Mouse (Mus musculus): ENCODE measurements around the gene Olfr476. TPM values are rescaled to one million over a fixed set of nuclear protein-coding genes. Genes with fewer than 3 reads are reported as not detected.
"Not testable (repeated sequence)": the region's sequence is repeated elsewhere in the genome, so short reads cannot be mapped to it uniquely, and the experiment has no call there.

Gene Olfr476
- polyA plus RNA-seq (2015; fragmentation: Nextera tagmentation; extraction: Ambion mirVana), result not detected in 2 replicates

DNA sequence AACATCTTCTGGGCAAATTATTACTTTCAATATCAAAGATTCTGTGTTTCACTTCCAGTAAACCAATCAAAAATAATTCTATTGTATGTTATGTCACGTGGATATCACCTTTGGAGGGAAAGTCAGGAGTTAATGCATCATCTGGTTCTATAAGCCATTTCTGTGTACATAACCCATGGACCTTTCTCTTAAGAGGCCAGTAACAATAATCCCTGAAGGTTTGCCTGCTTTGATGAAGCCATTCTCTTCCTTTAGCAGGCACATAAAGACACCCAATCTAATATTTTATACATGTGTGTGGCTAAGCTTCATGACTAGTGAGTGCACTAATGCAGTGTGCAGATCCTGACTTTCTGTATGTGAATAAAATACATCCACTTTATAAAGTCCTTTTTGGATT is at the start of gene Olfr476:
TSS of gene Olfr476 (plus strand) at position 301 of the 400 bp plus-strand sequence.
- Histone ChIP-seq H3K27ac (no peak within 1 kb of the TSS), H3K4me1 (no peaks in the 10 kb centered on the region), H3K36me3 (no peaks in the 10 kb centered on the region), H3K9ac (no peak within 1 kb of the TSS), H3K9me3 (no peaks in the 10 kb centered on the region), H3K27me3 (no peaks in the 10 kb centered on the region), H3K4me2 (no peak within 1 kb of the TSS), H3K4me3 (no peak within 1 kb of the TSS)
- 47% methylated on average over 1 of the region's 1 CpGs for WGBS
- ATAC-seq (ENCODE audit: borderline replicate concordance, extremely low read depth, low FRiP score, low TSS enrichment), result no peak

DNA sequence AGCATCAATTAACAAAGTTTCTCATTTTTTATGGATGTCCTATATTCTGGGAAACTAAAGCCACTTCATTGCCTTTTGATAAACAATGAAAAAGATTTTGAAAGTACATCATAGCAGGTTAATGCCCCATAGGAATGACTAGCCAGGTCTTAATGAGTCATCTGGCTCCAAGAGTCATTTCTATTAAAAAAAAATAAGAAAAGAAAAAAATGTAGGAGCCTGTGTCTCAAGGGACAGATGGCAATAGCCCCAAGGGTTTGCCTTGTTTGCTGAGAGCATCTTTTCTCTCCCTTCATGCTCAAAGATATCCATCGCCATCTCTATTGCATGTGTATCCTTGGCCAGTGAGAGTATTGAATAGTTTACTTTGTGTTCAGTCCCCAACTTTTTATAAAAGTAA is 34.5 kb upstream of the Olfr476 start, which contains the start of gene Olfr473:
TSS of gene Olfr473 (plus strand) at position 301 of the 400 bp plus-strand sequence.
- Histone ChIP-seq H3K27me3 (no peaks in the 10 kb centered on the region), H3K4me3 (no peak within 1 kb of the TSS), H3K4me2 (no peak within 1 kb of the TSS), H3K27ac (no peak within 1 kb of the TSS), H3K9me3 (no peaks in the 10 kb centered on the region), H3K9ac (no peak within 1 kb of the TSS), H3K4me1 (no peaks in the 10 kb centered on the region), H3K36me3 (no peaks in the 10 kb centered on the region)
- ATAC-seq (ENCODE audit: borderline replicate concordance, extremely low read depth, low FRiP score, low TSS enrichment), result no peak
- WGBS, result 93% methylated on average over 1 of the region's 1 CpGs

DNA sequence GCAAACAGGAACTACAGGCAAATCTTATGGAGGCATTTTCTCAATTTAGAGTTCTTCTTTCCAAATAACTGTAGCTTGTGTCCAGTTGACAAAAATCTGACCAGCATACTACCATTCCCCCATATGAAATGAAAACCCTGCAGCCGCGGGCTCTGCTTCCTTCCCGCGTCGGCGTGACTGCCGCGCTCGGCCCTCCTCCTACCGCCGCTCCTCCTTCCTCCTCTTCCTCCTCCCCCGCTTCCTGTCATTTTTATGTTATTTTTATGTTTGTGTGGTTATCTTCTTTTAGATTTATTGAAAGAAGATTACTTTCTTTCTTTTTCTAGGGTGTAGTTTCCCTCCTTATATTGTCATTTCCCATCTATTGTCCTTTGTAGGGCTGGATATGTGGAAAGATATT is 12.1 kb upstream of the Olfr476 start:
- H3K4me3 ChIP-seq; H3K36me3 ChIP-seq; H3K9ac ChIP-seq; H3K9me3 ChIP-seq; H3K27ac ChIP-seq; H3K4me1 ChIP-seq; H3K27me3 ChIP-seq; H3K4me2 ChIP-seq; ATAC-seq (ENCODE audit: borderline replicate concordance, extremely low read depth, low FRiP score, low TSS enrichment): not testable (repeated sequence)
- 94% methylated on average over 12 of the region's 12 CpGs for WGBS

DNA sequence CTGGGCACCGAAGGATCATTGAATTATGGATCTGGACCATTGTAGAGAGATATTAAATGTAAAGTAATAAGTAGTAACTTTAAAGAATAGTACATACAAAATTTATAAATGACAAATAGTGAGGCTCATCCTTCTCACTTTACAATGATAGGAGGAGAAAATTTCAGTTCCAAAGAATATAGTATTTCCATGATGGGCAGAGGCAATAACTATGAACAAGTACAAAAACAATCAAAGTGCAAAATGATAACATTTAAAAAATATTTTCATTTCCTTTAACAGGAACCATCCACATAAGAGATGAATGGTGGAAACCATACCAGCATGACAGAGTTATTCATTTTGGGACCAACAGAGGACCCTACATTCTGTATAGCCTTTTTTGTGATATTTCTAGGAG is 10.3 kb upstream of the Olfr476 start, which contains the start of gene Olfr474:
TSS of gene Olfr474 (plus strand) at position 301 of the 400 bp plus-strand sequence.
- Histone ChIP-seq H3K9ac (no peak within 1 kb of the TSS), H3K4me3 (no peak within 1 kb of the TSS), H3K9me3 (no peaks in the 10 kb centered on the region), H3K27ac (no peak within 1 kb of the TSS), H3K27me3 (no peaks in the 10 kb centered on the region), H3K36me3 (no peaks in the 10 kb centered on the region), H3K4me1 (no peaks in the 10 kb centered on the region), H3K4me2 (no peak within 1 kb of the TSS)
- 81% methylated on average over 1 of the region's 1 CpGs for WGBS
- ATAC-seq (ENCODE audit: borderline replicate concordance, extremely low read depth, low FRiP score, low TSS enrichment), result no peak

DNA sequence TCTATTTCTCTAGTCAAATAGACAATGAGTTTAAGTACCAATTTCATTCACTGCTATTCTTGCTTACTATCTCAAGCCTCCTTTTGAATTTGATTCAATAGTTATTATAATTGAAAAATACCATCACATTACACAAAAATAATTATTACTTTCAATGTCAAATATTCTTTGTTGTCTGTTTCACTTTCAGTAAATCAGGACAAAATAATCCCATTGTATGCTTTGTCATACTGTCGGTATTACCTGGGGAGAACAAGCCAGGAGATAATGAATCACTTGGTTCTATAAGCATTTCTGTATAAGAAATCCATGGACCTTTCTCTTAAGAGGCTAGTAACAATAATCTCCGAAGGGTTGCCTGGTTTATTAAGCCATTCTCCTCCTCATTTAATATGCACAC is 21.8 kb downstream of the Olfr476 start, which contains the start of gene Olfr477:
TSS of gene Olfr477 (plus strand) at position 301 of the 400 bp plus-strand sequence.
- 68% methylated on average over 2 of the region's 2 CpGs for WGBS
- no peak within 1 kb of the TSS for H3K4me3 ChIP-seq
- no peak for ATAC-seq (ENCODE audit: borderline replicate concordance, extremely low read depth, low FRiP score, low TSS enrichment)

DNA sequence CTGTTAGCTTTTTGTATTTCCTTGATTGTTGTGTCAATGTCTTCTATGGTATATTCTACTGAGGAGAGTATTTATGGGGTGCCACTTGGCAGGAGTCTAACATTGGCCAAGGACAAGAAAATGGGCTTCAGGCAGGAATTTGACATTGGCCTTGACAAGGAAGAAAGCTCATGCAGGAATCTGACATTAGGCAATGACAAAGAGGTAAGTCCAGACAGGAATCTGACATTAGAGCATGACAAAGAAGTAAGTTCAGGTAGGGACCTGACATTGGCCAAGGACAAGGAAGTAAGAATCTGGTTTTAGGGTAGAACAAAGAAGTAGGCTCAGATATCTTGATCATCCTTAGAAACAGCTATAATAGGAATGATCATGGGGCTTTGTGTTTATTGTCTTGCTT is 49.7 kb downstream of the Olfr476 start:
- not testable (repeated sequence) for H3K4me2 ChIP-seq; H3K27ac ChIP-seq; H3K27me3 ChIP-seq; ATAC-seq (ENCODE audit: borderline replicate concordance, extremely low read depth, low FRiP score, low TSS enrichment); H3K36me3 ChIP-seq; H3K4me1 ChIP-seq; H3K9me3 ChIP-seq; H3K9ac ChIP-seq; H3K4me3 ChIP-seq

More for the DNA sequence above, 21.8 kb downstream of the Olfr476 start, which contains the start of gene Olfr477:
- no peaks in the 10 kb centered on the region for H3K36me3 ChIP-seq
- H3K9me3 ChIP-seq, result no peaks in the 10 kb centered on the region
- H3K9ac ChIP-seq, result no peak within 1 kb of the TSS
- H3K4me2 ChIP-seq, result no peak within 1 kb of the TSS
- no peaks in the 10 kb centered on the region for H3K27me3 ChIP-seq
- H3K27ac ChIP-seq, result no peak within 1 kb of the TSS
- no peaks in the 10 kb centered on the region for H3K4me1 ChIP-seq

Other genes starting within 250 kb of the Olfr476 start
- 0.20 and 0.21 TPM in 2 replicates for gene Cyb5r2, start 206.8 kb upstream of the Olfr476 start, polyA plus RNA-seq (2015; fragmentation: Nextera tagmentation; extraction: Ambion mirVana)
- not detected in 2 replicates for gene Ovch2, start 163.6 kb upstream of the Olfr476 start, polyA plus RNA-seq (2015; fragmentation: Nextera tagmentation; extraction: Ambion mirVana)
- not detected in 2 replicates for gene Olfr467, start 152.5 kb upstream of the Olfr476 start, polyA plus RNA-seq (2015; fragmentation: Nextera tagmentation; extraction: Ambion mirVana)
- not detected in 2 replicates for gene Olfr469, start 139.3 kb upstream of the Olfr476 start, polyA plus RNA-seq (2015; fragmentation: Nextera tagmentation; extraction: Ambion mirVana)
- not detected in 2 replicates for gene Olfr470, start 117.3 kb upstream of the Olfr476 start, polyA plus RNA-seq (2015; fragmentation: Nextera tagmentation; extraction: Ambion mirVana)
- not detected in 2 replicates for gene Olfr472, start 66.9 kb upstream of the Olfr476 start, polyA plus RNA-seq (2015; fragmentation: Nextera tagmentation; extraction: Ambion mirVana)
- not detected in 2 replicates for gene Olfr473, start 34.4 kb upstream of the Olfr476 start, polyA plus RNA-seq (2015; fragmentation: Nextera tagmentation; extraction: Ambion mirVana)
- not detected in 2 replicates for gene Olfr474, start 10.2 kb upstream of the Olfr476 start, polyA plus RNA-seq (2015; fragmentation: Nextera tagmentation; extraction: Ambion mirVana)
- not detected in 2 replicates for gene Olfr477, start 21.9 kb downstream of the Olfr476 start, polyA plus RNA-seq (2015; fragmentation: Nextera tagmentation; extraction: Ambion mirVana)
- not detected in 2 replicates for gene Olfr478, start 69.2 kb downstream of the Olfr476 start, polyA plus RNA-seq (2015; fragmentation: Nextera tagmentation; extraction: Ambion mirVana)
- gene Olfr479, start 85.9 kb downstream of the Olfr476 start, polyA plus RNA-seq (2015; fragmentation: Nextera tagmentation; extraction: Ambion mirVana), result not detected in 2 replicates
- not detected in 2 replicates for gene Olfr480, start 102.5 kb downstream of the Olfr476 start, polyA plus RNA-seq (2015; fragmentation: Nextera tagmentation; extraction: Ambion mirVana)
- gene Olfr481, start 115.1 kb downstream of the Olfr476 start, polyA plus RNA-seq (2015; fragmentation: Nextera tagmentation; extraction: Ambion mirVana), result not detected in 2 replicates
- gene Olfr482, start 132.8 kb downstream of the Olfr476 start, polyA plus RNA-seq (2015; fragmentation: Nextera tagmentation; extraction: Ambion mirVana), result not detected in 2 replicates
- not detected in 2 replicates for gene Olfr483, start 136.0 kb downstream of the Olfr476 start, polyA plus RNA-seq (2015; fragmentation: Nextera tagmentation; extraction: Ambion mirVana)
- not detected in 2 replicates for gene Olfr484, start 162.6 kb downstream of the Olfr476 start, polyA plus RNA-seq (2015; fragmentation: Nextera tagmentation; extraction: Ambion mirVana)
- not detected in 2 replicates for gene Olfr485, start 195.1 kb downstream of the Olfr476 start, polyA plus RNA-seq (2015; fragmentation: Nextera tagmentation; extraction: Ambion mirVana)
- not detected in 2 replicates for gene Olfr486, start 207.9 kb downstream of the Olfr476 start, polyA plus RNA-seq (2015; fragmentation: Nextera tagmentation; extraction: Ambion mirVana)
- not detected in 2 replicates for gene Olfr487, start 249.8 kb downstream of the Olfr476 start, polyA plus RNA-seq (2015; fragmentation: Nextera tagmentation; extraction: Ambion mirVana)